Mouse (Mus musculus) gastrocnemius, postnatal 25 days (tissue): ENCODE results near the gene Ip6k2. TPM values are rescaled to one million over a fixed set of nuclear protein-coding genes. Genes with fewer than 3 reads are reported as not detected.

Source experiments
- DNase-seq: peaks from one replicate; pipeline ENCODE4 v3.0.0; 2022
- total RNA-seq, 2 experiments: library from RNA; stranded (reverse); gene quantifications; 1 replicate in 1 of 2; 2 replicates in 1 of 2; pipeline ENCODE4 v1.2.3; 2021

Gene Ip6k2
- total RNA-seq, 2 experiments from 2014 or later: 14.6 to 17.8 TPM

DNA sequence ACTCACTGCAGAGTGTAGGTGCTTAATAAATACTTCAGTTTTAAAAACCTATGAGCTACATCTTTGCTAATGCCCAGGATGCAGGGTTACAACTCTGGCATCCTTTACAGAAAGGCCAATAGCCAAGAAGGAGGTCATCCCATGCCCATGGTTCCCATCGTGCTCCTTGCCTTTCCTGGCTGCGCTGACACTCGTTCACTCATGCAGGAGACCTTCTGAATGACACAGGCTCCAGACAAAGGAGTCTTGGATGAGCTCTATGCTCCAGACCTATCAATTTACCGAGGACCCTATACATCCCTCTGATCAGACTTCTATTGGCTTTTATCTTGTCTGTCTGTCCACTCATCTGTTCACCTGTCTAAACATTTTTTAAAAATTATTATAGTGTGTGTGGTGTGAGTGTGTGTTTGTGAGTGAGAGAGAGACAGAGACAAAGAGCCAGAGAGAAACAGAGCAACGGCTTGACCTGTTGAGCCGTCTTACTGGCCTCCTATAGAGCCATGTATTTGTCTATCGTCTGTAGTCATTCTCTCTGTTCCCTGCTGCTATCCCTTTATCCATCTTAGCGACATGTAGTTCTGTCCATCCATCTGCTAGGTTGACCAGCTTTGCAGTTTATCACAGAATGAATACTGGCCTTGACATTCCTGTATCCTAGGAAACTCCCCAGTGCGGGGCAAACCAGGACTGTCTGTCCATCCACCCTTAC, 604 bp upstream of the Ip6k2 start:
- no peak for DNase-seq

DNA sequence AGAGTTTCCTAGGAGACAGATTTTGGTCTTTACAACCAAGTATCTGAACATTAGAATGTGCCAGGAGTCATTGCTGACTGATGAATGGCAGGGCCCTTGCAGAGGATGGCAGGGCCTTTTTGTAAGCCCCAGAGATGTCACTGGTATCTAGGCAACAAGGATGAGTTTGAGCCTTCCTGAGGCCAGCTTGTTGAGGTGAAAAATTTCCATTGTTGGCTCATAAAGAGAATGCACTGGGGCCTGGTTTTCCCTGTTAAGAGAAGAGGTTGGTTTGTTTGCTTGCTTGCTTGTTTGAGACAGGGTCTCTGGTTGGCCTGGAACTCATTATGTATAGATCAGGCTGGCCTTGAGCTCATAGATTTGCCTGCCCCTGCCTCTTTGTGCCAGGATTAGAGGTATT, 1.8 kb downstream of the Ip6k2 start:
- no peak for DNase-seq

DNA sequence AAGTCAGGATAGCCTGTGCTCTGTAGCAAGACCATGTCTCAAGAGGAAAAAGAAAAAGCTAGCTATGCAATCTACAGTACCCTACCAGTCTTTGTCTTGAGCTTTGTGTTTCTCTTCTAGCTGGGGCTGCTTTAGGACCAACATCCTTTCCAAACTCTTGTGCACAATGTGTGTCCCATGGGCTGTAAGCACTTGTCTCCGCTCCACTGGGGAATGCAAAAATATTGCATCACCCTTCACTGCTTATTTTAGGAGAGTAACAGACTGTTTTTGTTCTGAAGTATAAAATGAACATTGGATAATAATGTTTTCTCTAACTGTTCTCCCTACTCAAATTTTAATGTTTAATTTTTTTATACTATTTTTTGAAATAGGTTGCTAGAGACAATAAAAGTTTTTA, 2.9 kb downstream of the Ip6k2 start:
- DNase-seq: no peak

DNA sequence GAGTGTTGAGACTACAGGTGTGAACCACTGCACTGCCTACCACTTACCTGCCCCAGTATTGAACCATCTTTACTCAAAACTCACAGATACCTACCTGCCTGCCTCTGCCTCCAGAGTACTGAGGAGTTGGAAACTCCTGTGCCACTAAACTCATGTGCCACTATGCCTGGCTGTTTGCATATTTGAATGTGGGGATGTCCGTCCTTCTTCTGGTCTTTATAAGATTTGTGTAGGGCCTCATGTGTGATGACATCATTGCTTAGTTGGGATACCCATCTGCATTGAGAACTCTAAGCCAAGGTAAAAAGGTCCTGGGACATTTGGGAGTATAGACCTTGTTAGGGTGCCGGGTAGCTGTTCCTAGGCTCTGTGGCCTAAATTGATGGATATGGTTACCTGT, 3.5 kb downstream of the Ip6k2 start:
- DNase-seq: no peak

DNA sequence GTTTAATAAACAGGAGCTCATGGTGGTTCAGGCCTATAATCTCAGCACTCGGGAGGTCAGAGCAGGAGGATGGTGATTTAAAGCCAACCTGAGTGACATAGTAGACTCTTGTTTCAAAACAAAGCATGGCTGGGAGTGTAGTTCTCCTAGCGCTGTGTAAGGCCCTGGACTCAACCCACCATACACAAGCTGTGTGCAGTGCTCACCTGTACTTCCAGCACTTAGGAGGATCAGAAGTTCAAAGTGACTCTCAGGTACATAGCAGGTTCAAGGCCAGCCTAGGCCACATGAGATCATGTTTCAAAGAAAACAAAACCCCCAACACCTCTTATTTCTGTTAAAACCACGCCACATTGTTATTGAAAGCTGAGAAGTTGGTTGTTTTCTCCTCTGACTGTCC, 5.1 kb downstream of the Ip6k2 start:
- no peak for DNase-seq

DNA sequence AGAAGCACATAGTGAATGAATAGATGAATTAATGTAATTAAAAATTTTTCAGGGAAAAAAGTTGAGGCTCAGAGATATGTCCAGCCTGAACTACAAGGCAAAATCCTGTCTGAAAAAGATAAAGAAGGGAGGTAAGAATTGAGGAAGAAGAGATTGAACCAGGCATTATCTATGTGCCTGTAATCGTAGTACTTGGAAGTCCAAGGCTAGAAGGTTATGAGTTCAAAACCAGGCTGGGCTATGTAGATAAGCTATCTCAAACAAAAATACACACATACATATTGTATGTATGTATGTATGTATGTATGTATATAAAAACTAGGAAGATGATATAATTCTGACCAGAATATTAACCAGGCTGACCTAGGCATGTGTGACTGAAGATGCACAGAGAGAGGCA, 8.7 kb downstream of the Ip6k2 start:
- DNase-seq: no peak

DNA sequence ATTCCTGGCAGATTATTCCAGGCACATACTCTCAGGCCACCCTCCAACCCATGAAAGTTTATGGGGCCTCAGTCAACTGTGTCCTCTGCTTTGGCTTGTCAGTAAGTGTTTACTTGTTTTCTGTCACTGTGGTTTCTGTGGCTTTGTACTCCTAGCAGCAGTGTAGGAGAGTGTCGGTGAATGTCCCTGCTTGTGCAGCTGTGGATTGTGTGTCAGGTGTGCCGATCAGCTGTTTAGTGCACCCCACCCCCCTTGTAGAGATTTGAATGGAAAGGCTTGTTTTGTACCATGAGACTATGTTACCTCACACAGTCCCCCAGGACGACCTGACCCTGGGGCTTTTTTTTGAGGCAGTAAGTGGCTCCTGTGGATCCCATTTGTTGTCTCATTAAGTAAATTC, 9.1 kb downstream of the Ip6k2 start:
- DNase-seq: no peak

DNA sequence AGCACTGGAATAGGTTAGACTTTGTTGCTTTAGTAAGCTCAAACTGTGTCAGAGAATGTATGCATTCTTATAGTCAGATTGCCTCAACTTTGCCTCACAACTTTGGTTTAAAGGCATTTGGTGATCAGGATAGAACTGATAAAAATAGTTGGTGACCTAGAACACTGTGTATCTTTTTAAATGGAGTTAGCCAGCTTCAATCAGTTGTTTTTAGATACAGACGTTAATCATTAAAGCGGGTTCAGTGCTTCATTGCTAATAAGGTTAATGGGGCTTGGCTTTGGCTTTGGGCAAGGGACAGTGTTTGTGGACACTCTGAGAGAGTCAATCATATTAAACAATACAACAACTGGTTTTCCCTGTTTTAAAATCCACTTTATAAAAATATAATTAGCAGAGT, 11.7 kb downstream of the Ip6k2 start:
- DNase-seq: no peak

DNA sequence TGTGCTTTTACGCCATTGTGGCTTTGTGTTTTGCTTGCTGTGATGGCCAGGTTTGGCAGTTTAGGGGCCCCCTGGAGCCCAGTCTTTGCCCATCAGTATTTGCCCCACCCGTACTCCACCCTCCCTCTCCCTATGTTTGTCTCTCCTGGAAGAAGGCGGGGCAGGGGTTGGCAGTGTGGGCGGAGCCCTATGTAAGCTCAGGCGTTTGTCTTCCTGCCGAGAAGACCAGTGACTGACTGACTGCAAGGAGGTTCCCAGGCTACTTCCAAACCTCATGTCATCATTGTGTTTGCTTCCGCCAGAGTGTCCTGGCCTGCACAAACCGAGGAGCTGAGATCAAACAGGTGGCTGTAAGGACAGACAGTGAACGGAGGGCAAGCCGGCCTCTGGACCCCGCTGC, 12.2 kb downstream of the Ip6k2 start:
- DNase-seq: peak; percentile 53

DNA sequence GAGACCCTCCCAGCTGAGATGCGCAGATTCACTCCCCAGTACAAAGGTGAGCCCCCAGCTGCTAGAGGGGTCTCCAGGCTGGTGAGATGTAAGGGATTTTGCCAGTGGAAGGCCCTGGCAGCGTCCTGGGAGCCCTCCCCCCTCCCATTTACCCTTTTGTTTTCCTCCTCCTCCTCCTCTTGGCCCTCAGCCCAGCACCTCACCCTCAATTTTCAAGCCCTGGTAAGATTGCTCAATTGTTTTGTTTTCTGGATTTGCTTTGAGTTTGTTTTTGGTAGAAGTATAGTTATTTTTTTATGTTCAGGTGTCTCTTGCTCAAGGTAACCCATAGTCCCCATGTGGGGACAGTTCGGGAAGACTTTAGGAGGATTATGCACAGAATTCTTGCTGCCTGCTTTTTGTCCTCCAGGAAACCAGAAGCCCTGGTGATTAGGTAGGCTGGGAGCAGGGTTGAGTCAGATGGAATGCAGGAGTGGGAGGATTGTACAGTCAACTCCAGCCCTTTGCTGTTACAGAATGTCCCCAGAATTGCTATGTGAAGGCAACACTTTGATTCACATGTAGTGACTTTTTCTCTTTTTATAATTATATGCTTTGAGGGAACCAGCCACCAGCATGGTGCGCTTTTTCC, 12.9 kb downstream of the Ip6k2 start:
- DNase-seq: no peak

DNA sequence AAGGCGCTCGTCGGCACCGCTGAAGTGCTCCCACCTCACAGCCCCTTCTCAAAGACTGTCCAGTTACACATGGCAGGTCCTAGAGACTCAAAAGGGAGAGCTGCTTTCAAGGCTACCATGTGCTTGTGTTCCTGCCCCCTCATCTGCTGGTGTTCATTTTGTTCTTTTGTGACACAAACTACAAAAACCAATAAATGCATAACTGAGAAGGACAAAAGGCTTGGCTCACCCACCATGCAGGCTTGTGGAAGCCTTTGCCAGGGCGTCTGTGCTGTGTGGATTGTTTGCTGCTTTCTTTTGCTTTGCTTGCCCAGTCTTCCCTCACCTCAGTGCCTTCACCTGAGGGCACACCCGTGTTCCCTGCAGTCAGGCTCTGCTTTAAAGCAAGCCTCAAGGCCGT, 13.9 kb downstream of the Ip6k2 start:
- no peak for DNase-seq

DNA sequence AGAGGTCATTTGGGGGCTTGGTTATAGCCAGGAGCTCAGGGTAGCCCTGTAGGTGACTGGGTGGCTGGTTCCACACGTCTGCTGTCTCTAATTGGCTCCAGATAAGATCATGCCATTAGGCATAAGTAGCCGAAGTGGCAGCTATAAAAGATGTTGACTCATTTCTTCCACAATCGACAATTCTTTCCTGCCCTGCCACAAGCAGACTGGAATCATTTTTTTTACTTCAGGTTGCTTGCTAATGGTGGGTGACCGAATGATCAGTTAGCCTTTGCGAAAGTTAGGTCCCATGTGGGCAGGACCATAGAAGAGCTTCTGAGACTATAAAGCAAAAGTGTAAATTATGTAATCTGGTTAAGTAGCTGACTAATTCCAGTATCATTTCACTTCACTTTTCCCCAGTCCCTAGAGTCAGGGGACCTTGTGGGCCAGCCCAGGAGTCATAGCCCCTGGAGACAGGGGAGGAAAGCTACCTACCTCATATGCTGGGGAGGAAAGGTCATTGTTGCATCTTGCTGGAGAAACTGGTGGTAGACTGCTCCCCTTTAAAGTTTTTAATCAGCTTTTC, 15.0 kb downstream of the Ip6k2 start:
- DNase-seq: no peak

DNA sequence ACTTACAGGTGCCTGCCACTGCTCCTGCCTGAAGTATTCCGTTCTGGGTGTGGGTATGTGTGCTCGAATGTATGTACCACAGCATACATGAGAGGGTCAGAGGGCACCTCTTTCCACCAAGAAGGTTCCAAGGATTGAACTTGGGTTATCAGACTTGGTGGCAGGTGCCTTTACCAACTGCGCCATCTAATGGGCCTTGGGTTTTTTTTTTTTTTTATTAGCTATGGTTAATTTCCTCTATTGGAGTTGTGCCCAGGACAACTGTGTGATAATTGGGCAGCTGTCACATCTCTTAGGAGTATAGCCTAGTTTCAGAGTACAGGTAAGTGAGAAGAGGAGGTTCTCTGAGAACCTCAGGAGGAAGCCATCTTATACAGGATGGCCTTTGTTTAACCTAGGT, 16.0 kb downstream of the Ip6k2 start:
- no peak for DNase-seq

DNA sequence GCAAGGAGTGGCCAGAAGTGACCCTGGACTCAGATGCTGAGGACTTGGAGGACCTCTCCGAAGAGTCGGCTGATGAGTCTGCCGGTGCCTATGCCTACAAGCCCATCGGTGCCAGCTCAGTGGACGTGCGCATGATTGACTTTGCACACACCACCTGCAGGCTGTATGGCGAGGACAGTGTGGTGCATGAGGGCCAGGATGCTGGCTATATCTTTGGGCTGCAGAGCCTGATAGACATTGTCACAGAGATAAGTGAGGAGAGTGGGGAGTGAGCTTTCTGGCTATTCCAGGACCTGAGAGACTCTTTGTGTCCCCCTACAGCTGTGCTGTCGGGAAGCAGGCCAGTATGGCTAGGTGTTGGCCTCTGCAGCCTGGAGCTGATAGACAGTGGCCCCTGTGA, 22.2 kb downstream of the Ip6k2 start:
- DNase-seq: no peak

DNA sequence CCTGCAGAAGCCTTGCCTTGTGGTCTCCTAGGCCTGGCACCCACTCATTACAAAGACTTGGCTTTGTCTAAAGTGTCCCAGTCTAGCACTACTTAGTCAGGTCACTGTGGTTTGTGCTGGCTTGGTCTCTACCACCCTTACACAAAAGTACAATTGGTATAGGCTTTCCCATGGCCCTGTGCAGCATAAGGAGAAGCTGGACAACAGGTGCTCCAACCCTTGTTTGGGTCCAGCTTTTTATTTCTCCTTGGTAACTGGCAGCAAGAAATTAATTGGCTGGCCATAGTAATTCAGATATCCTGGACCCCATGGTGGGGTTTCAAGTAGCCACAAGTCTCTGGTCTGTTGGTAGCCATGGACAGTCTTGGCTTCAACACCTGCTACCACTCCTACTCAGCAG, 22.8 kb downstream of the Ip6k2 start:
- no peak for DNase-seq

DNA sequence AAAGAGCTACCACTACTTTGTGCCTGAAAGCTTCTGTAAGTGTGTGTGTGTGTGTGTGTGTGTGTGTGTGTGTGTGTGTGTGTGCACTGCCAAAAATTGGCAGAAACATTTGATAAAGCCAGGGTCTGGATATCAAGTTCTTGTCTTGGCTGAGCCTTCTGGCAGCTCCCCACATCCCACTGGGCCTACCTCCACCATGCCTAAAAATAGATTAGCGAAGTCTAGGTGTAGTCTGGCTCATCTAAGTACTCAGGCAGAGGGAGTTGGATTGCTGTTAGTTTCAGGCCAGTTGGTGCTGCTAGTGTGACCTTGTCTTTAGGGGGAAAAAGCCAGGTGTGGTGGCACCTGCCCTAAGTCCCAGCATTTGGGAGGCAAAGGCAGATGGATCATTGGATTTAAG, 23.2 kb downstream of the Ip6k2 start:
- DNase-seq: peak; percentile 70

DNA sequence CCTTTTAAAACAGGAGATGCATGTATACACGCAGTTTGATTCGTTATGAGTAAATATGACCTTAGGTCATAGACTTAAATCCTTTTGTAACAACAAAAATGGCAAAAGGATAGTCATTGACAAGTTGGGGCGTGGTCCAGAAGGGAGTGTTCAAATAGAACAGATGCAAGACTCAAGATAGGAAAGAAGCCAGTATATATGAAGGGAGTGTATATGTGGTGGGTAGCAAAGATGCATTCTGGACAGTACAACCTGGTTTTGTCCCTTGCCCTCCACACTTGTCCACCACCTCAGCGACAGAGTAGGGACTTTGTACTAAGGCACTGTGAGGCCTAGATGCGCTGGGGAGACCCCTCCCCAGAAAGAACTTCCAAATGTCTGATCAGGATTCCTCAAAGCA, 24.1 kb downstream of the Ip6k2 start:
- DNase-seq: no peak

DNA sequence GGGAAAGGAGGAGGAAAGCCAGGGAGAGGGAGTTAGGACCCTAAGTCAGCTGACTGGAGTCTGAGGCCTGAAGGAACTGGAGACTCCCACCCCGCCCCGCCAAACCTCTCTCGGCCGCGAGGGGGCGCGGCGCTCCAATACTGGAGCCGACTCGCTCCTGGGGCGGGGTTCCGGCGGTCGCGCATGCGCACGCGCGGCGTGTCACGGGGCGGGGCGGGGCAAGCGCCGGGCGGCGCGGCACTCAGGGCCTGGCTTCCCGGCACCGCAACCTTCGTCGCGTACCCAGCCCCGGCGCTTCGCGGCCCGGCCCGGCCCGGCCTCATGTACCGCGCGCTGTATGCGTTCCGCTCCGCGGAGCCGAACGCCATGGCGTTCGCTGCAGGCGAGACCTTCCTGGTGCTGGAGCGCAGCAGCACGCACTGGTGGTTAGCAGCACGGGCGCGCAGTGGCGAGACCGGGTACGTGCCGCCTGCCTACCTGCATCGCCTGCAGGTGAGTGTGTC, 24.6 kb downstream of the Ip6k2 start, which contains the start of gene Nckipsd:
TSS of gene Nckipsd (plus strand) at position 206 of the 503 bp plus-strand sequence.
- DNase-seq: peak; percentile 91

DNA sequence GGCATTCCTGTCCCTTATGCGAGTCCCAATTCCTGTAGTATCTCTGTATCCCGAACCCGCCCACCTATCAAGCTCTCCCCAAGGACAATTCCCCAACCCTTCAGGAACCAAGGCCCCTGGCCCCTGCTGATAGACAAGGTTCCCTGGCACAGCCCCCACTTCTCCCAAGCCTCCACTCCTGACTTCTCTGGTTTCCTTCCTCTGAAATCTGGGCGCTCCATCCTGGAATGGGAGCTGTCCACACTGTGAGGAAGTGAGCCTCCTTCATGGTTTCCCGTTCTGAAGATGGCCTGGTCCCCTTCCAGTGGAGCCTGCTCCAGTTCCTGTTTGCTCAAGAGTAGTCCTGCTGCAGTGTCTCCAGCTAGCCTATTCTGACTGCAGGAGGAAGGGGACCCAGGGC, 25.6 kb downstream of the Ip6k2 start:
- no peak for DNase-seq

DNA sequence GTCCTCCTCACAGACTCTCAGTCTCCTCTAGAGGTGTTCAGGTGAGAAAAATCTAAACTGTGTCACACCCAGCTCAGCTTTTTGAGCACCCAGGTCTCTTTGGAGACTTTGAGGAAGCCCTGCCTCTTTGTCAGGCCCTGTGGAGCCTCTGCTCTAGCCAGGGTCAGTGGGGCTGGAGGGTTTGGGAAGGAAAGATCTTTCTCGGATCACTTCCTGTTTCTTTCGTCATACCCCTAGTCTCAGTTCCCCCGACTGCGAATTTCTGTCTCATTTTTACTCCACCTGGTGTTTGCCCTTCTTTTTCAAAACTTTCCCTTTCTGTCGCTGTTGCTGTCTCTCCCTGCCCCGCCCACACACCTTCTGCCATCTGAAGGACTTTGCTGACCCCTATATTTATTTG, 26.1 kb downstream of the Ip6k2 start:
- DNase-seq: no peak

DNA sequence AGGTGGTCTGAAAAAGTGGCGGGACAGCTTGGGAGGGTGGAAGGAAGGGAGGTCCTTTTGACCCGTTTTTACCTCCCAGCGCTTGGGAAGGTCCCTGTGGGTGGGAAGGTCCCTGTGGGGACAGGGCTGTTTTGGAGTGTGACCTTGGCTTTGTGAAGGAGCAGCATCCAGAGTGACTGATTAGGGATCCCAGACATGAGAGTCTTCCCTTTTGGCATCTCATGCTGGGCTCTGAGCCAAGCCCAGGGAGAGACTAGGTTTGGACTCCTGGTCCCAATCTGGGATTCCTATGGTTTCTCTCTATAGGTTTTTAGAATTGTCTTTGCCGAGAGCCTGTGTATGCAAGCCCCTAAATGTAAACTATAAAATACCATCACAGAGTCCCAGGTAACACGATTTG, 26.9 kb downstream of the Ip6k2 start:
- DNase-seq: no peak

DNA sequence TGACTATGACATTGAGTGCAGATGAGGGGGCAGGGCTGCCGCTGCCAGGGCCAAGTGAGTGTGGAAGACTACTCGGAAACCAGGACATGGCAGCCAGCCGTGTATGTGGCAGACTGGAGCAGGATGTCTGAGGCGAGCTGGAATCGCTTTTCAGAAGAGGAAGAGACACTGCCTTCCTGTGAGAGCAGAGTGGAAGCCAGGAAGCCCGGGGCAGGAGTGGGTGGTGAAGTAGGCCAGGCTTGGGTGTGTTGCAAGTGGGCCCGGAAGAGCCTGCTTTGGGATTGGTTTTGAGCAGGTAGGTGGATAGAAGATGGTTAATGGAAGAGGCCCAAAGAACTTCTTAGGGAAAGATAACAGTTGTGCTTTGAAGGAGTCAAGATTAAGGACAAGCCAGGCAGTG, 32.0 kb downstream of the Ip6k2 start:
- no peak for DNase-seq

DNA sequence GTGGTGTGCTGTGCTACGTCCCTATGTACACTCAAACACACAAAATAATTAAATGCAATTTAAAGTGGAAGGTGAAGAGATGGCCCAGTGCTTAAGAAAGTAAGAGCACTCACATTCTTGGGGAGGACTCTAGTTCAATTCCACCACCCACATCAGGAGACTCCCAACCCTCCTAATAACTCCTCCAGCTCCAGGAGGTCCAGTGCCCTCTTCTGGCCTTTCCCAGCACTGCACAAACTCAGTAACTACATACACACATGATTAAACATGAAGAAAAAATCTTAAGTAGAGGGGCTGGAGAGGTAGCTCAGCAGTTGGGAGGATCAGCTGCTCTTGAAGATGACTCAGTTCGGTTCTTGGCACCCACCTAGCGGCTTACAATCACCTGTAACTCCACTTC, 35.9 kb downstream of the Ip6k2 start:
- no peak for DNase-seq

DNA sequence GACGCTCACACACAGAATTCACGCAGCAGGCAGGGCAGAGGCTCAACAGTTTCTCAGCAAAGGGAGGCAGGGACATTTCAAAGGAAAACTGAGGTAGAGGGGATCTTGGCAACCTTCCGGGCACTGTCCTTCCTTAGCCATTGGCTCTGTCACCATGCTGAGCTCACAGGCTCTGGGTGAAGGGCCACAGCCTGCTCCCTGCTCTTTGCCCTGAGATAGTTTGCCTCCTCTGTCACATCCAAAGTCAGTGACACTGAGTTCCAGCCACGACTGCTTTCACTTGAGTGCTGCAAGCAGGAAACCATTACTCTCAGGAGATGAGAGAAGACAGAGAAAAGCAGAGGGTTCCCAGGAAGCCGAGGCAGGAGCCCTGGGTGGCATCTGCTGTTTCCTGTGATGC, 36.5 kb downstream of the Ip6k2 start:
- DNase-seq: no peak
